Mouse (Mus musculus): Measurements from ENCODE around the gene Wbp1. TPM values are rescaled to one million over a fixed set of nuclear protein-coding genes. Genes with fewer than 3 reads are reported as not detected.
A peak's percentile ranks its signal among the peaks of the same experiment; 100 is the strongest.

The Wbp1 gene
- polyA plus RNA-seq, 1 experiment from 2014 or later = 57.4 TPM

GRCm38 (mm10) chr6:83124851-83125312 lies 3.5 kb upstream of the Wbp1 start:
- ATAC-seq (ENCODE audit: low FRiP score, low TSS enrichment) = peak; percentile 22
- no peaks in the 10 kb centered on the region for H3K36me3 ChIP-seq (ENCODE audit: control insufficient read depth, insufficient read depth, low read length)
- H3K4me2 ChIP-seq (replicated peaks; ENCODE audit: low read depth) = peak overlapping the region; percentile 91
- DNase-seq (ENCODE audit: low spot score) = peak; percentile 91
- under 1% methylated on average over 30 of the region's 30 CpGs for WGBS
- H3K9ac ChIP-seq (ENCODE audit: low read length) = peak overlapping the region; percentile 75
- H3K27me3 ChIP-seq (ENCODE audit: control insufficient read depth, insufficient read depth, low read length) = no peaks in the 10 kb centered on the region
- H3K9me3 ChIP-seq (ENCODE audit: control insufficient read depth, low read length) = no peaks in the 10 kb centered on the region
- peak overlapping the region; percentile 80 for H3K4me3 ChIP-seq (ENCODE audit: low read depth, low read length)
- TF ChIP-seq EP300 (optimal IDR thresholded peaks at IDR 0.05) (no peak), CTCF (IDR thresholded peaks at IDR 0.05; ENCODE audit: low read depth) (no peak)
- no peak overlapping the region for H3K27ac ChIP-seq (replicated peaks)
- H3K4me1 ChIP-seq (replicated peaks; ENCODE audit: control insufficient read depth, insufficient read depth) = no peaks in the 10 kb centered on the region; the same call in none of the 2 replicates

DNA sequence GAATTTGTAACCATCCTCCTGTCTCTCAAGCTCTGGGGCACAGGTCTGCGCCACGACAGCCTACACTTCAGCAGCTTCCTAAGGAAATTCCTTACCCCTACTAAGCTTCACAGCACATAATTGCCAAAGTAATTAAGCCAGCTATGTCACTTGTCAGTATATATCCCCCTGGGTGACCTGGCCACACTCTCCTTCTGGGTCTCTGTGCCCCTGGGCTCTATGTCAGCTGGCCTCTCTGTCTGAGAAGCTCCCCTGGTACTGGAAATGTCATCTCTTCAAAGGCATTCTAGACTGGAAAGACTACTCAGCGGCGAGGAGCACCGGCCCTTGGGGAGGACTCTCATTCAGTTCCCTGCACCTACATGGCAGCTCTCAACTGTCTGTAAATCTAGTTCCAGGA lies 1.6 kb upstream of the Wbp1 start:
- no peak overlapping the region for H3K27ac ChIP-seq (replicated peaks)
- ATAC-seq (ENCODE audit: low FRiP score, low TSS enrichment) (no peak), DNase-seq (ENCODE audit: low spot score) (no peak)
- H3K4me2 ChIP-seq (replicated peaks; ENCODE audit: low read depth) = no peak overlapping the region
- H3K9me3 ChIP-seq (ENCODE audit: control insufficient read depth, low read length) = no peaks in the 10 kb centered on the region
- no peaks in the 10 kb centered on the region for H3K27me3 ChIP-seq (ENCODE audit: control insufficient read depth, insufficient read depth, low read length)
- WGBS = 76% methylated on average over 5 of the region's 5 CpGs
- TF ChIP-seq CTCF (IDR thresholded peaks at IDR 0.05; ENCODE audit: low read depth) = no peak
- TF ChIP-seq EP300 (optimal IDR thresholded peaks at IDR 0.05) = no peak
- no peak overlapping the region for H3K4me3 ChIP-seq (ENCODE audit: low read depth, low read length)
- no peak overlapping the region for H3K9ac ChIP-seq (ENCODE audit: low read length)
- no peaks in the 10 kb centered on the region; the same call in none of the 2 replicates for H3K4me1 ChIP-seq (replicated peaks; ENCODE audit: control insufficient read depth, insufficient read depth)
- peaks cover 2% of the 10 kb centered on the region for H3K36me3 ChIP-seq (ENCODE audit: control insufficient read depth, insufficient read depth, low read length)

DNA sequence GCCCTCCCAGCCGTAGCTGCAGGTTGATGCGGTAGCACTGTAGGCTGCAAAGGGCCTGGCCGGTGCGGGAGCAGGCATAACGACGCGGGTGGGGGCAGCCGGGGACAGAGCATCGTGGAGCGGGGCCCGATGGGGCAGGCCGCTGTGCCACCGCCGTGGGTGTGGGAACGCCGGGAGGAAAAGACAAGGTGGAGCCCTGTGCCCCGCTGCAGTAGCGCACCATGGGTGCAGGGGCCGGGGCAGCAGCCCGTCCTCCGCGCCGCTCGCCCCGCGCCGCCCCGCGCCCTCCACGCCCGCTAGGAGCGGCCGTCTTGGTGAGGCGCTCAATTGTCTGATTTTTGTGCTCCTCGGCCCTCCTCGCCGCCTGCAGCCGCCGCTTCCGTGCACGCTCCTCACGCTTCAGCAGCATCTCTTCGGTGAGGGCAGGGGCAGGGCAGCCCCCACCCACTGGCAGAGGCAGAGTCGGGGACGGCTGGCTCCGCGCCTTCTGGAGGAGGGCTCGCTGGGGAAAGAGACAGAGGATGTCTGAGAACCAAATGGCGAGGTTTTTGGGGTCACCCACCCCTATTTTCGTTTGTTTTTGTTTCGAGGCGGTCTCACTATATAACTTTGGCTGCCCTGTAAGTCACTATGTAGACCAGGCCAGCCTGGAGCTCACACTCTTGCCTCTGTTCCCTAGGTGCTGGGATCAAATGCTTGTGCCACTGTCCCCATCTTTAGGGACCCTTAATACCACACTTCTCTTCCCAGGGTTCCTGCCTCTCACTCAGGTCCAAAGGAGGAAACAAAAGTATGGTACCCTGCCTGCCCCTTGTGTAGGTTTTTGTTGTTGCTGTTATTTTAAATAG lies 728 bp upstream of the Wbp1 start:
- WGBS = 1% methylated on average over 51 of the region's 52 CpGs
- ATAC-seq (ENCODE audit: low FRiP score, low TSS enrichment) (peak; percentile 43; the same call in 1 of the 2 replicates), DNase-seq (ENCODE audit: low spot score) (no peak)
- Histone ChIP-seq H3K4me1 (replicated peaks; ENCODE audit: control insufficient read depth, insufficient read depth) (no peaks in the 10 kb centered on the region; the same call in none of the 2 replicates), H3K9me3 (ENCODE audit: control insufficient read depth, low read length) (no peaks in the 10 kb centered on the region), H3K27me3 (ENCODE audit: control insufficient read depth, insufficient read depth, low read length) (no peaks in the 10 kb centered on the region), H3K4me3 (ENCODE audit: low read depth, low read length) (peak overlapping the region; percentile 70), H3K4me2 (replicated peaks; ENCODE audit: low read depth) (peak overlapping the region; percentile 99), H3K9ac (ENCODE audit: low read length) (peak overlapping the region; percentile 69), H3K27ac (replicated peaks) (peak overlapping the region; percentile 92), H3K36me3 (ENCODE audit: control insufficient read depth, insufficient read depth, low read length) (peaks cover 5% of the 10 kb centered on the region)
- TF ChIP-seq EP300 (optimal IDR thresholded peaks at IDR 0.05) (no peak), CTCF (IDR thresholded peaks at IDR 0.05; ENCODE audit: low read depth) (no peak)

DNA sequence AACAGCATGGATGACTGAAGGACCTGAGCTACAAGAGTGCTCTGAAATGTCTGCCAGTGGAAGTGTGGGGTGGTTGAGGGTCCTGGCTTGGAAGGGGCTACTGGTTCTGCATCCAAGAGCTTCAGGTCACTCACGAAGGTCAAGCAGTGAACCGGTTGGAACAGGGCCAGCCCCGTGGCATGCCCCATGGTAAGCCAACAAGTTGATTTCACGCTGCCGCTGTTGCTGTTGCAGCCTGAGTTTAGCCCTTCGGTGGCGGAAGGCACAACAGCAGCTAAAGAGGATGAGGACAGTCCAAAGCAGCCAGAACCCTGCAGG lies 1.7 kb downstream of the Wbp1 start:
- 65% methylated on average over 7 of the region's 7 CpGs for WGBS
- H3K27me3 ChIP-seq (ENCODE audit: control insufficient read depth, insufficient read depth, low read length) = no peaks in the 10 kb centered on the region
- H3K27ac ChIP-seq (replicated peaks) = no peak overlapping the region
- DNase-seq (ENCODE audit: low spot score) (no peak), ATAC-seq (ENCODE audit: low FRiP score, low TSS enrichment) (no peak)
- no peaks in the 10 kb centered on the region for H3K9me3 ChIP-seq (ENCODE audit: control insufficient read depth, low read length)
- no peaks in the 10 kb centered on the region; the same call in none of the 2 replicates for H3K4me1 ChIP-seq (replicated peaks; ENCODE audit: control insufficient read depth, insufficient read depth)
- H3K9ac ChIP-seq (ENCODE audit: low read length) = no peak overlapping the region
- no peak overlapping the region for H3K4me2 ChIP-seq (replicated peaks; ENCODE audit: low read depth)
- no peak for TF ChIP-seq EP300 (optimal IDR thresholded peaks at IDR 0.05)
- TF ChIP-seq CTCF (IDR thresholded peaks at IDR 0.05; ENCODE audit: low read depth) = no peak
- no peak overlapping the region for H3K4me3 ChIP-seq (ENCODE audit: low read depth, low read length)
- H3K36me3 ChIP-seq (ENCODE audit: control insufficient read depth, insufficient read depth, low read length) = peaks cover 5% of the 10 kb centered on the region

DNA sequence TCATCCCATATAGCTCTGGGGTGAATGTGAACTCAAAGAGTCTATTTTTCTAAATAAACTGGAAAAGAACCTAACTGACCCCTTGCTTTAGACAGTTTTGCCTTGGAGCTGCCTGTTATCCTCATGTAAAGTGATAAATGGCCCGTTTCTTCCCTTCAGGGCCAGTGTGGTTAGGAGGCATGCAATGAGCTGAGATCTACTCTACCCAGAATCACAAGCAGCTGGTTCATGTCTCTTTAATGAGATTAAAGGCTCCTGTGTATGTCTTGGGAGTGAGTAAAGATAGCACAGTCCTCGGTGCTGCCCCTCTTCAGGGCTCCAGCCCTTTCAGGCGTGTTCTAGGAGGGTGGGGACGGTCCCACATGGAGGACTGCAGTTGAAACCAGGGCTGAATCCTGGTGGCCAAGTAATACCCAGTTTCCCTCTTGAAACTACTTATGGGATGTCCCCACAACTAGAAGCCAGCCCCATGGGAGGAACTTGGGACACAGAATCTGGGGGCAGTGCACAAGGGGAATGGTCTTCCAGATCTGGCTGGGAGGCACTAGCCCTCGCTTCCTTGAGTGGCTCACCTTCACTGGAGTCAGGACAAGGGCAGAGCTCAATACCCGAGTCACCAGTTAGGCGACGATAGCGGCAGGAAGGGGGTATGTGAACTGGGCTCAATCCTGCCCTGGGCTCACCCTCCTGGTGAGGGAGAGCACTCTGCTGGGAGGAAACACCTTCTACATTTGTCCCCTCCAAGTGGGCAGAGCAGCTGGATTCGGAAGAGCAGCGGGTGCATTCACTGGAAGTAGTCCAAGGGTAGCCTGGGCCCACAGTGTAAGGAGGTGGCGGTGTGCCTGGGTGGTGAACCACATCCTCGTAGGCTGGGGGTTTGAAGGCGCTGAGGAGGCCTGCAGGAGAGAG lies 2.3 kb downstream of the Wbp1 start:
- no peaks in the 10 kb centered on the region; the same call in none of the 2 replicates for H3K4me1 ChIP-seq (replicated peaks; ENCODE audit: control insufficient read depth, insufficient read depth)
- ATAC-seq (ENCODE audit: low FRiP score, low TSS enrichment) (no peak), DNase-seq (ENCODE audit: low spot score) (no peak)
- TF ChIP-seq EP300 (optimal IDR thresholded peaks at IDR 0.05) (no peak), CTCF (IDR thresholded peaks at IDR 0.05; ENCODE audit: low read depth) (no peak)
- 76% methylated on average over 14 of the region's 14 CpGs for WGBS
- peaks cover 5% of the 10 kb centered on the region for H3K36me3 ChIP-seq (ENCODE audit: control insufficient read depth, insufficient read depth, low read length)
- no peak overlapping the region for H3K27ac ChIP-seq (replicated peaks)
- no peaks in the 10 kb centered on the region for H3K27me3 ChIP-seq (ENCODE audit: control insufficient read depth, insufficient read depth, low read length)
- H3K4me2 ChIP-seq (replicated peaks; ENCODE audit: low read depth) = no peak overlapping the region
- no peaks in the 10 kb centered on the region for H3K9me3 ChIP-seq (ENCODE audit: control insufficient read depth, low read length)
- no peak overlapping the region for H3K9ac ChIP-seq (ENCODE audit: low read length)
- no peak overlapping the region for H3K4me3 ChIP-seq (ENCODE audit: low read depth, low read length)
